Mouse (Mus musculus) activated CD4-positive, CD25-positive, alpha-beta regulatory T cell, adult 4 months (primary cell): ENCODE results near the gene Ckap4. TPM values are rescaled to one million over a fixed set of nuclear protein-coding genes. Genes with fewer than 3 reads are reported as not detected.
A peak's percentile ranks its signal among the peaks of the same experiment; 100 is the strongest.

Experiments used
- ATAC-seq: one replicate; pipeline ENCODE4 v1.8.0; 2017
- polyA plus RNA-seq, 2 experiments: library from polyadenylated mRNA; unstranded; fragments of 100-300 nt; shearing (Covaris generic); gene quantifications; one replicate each; pipeline ENCODE4 v1.2.1; 2017

Gene Ckap4
- polyA plus RNA-seq: under 1 TPM in 1 of 2 experiments, not detected in 1; 0.12 TPM

DNA sequence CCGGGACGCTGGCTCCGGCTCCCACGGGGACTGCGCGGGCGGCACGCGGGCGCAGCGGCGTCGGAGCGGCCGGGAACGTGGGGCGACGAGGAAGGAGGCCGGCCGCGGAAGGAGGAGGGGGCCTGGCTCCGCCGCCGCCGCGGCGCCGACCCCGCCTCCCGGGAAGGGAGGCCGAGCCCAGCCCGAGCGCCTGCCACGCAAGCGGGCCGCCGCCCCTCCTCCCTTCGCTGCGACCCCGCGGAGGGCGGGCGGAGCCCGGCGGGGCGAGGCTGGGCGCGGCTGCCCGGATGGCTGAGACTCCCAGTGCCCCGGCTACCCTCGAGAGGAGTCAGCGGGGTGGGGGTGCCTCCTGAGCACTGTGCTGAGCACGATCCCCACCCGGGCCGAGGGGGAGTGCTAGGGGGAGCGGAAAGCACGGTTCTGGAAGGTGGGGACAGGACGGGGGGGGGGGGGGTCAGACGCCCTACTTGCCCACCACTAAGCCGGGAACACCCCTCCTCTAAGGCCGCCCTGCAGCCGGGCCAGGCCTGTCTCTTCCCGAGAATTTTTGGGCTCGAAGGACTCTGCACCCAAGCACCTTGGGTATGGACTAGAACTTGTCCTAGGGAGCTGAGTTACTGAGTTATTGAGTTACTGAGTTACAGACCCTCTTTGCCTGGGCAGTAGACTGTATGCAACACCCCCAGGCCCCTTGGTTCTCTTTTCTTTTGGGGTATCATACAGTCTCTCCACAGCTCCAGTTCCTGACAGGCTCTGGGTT is at the start of gene Ckap4:
TSS of gene Ckap4 (minus strand) at position 151 of the 760 bp plus-strand sequence.
- peak; percentile 46 for ATAC-seq

DNA sequence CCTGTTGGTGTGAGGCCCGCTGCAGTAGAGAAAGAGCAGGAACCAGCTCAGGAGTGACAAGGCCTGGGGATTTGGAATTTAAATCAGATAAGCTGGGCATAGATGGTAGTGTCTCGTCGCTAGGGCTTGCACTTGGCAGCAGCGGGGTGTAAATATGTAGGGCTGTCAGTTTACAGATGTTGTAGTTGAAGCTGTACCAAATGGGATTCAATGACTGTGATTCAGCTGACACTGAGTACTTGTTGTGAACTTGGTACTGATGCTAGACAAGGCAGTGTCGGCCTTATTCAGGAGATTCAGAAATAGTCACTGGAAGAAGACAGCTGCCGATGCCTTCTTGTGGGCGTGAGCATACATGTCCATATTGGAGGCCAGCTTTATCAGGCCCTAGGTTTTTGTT is 48.4 kb upstream of the Ckap4 start:
- no peak for ATAC-seq

GRCm38 (mm10) chr10:84581191-84581590 is 47.3 kb upstream of the Ckap4 start:
- no peak for ATAC-seq

DNA sequence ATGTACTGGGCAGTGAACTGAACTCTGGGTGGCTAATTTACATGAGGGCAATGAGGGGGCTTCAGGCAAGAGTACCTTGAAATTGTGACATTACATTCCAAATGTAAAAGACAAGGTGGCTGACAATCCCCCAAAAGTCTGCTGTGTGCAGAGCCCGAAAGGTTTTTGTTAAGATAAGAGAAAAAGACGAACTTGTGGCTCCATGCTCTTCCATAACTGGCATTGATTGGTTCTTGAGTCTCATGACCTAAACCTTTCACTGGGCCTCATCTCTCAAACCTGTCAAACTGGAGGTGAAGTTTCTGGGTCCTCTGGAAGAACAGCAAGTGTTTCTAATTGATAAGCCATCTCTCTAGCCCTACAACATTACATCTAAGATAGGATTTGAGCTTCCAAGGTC is 45.7 kb upstream of the Ckap4 start:
- ATAC-seq: no peak

- no peak for ATAC-seq
Measured at GRCm38 (mm10) chr10:84578738-84579137, 44.9 kb upstream of the Ckap4 start.

GRCm38 (mm10) chr10:84577071-84577727 is 43.3 kb upstream of the Ckap4 start:
- peak; percentile 46 for ATAC-seq

DNA sequence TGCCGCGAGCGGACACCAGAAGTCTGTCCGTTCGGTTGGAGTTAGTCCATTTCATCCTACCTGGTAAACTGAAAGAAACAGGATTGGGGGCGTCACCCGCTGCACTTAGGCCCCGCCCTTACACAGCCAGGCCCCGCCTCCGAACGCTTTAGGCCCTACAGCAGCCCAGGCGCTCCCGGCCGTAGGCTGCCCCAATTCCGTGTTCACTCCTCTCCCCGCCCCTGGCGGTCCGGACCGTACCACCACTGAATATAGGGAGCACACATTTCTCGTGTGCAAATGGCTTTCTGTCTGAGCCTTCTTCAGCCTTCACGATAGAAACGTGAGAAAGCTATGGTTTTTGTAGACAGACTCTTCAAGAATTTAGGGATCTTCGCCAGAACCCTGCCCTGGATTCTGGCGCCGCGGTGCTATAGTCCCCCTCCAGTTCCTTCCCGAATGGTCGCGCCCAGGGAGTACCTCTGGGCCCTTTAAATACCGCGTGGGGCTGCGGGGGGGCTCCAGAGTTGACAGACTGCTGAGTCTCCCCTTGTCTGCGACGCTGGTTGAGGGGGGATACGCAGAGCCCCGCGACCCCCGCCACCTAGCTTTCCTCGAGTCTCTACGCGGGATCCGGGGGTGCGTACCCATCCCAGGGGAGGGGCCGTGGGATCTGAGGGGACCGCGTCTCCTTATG is 42.7 kb upstream of the Ckap4 start, which contains the start of gene Tcp11l2:
TSS of gene Tcp11l2 (plus strand) at position 232 of the 676 bp plus-strand sequence.
- peak; percentile 85 for ATAC-seq

- peak; percentile 68 for ATAC-seq
Measured at GRCm38 (mm10) chr10:84576029-84576394, 42.1 kb upstream of the Ckap4 start.

- no peak for ATAC-seq
Measured at GRCm38 (mm10) chr10:84573671-84574420, 40.0 kb upstream of the Ckap4 start.

GRCm38 (mm10) chr10:84571052-84571639 is 37.3 kb upstream of the Ckap4 start:
- ATAC-seq: no peak

- no peak for ATAC-seq
Measured at GRCm38 (mm10) chr10:84564427-84564826, 30.6 kb upstream of the Ckap4 start.

- ATAC-seq: peak; percentile 83
Measured at GRCm38 (mm10) chr10:84562567-84563554, 29.0 kb upstream of the Ckap4 start.

GRCm38 (mm10) chr10:84562121-84562520 is 28.3 kb upstream of the Ckap4 start:
- no peak for ATAC-seq

DNA sequence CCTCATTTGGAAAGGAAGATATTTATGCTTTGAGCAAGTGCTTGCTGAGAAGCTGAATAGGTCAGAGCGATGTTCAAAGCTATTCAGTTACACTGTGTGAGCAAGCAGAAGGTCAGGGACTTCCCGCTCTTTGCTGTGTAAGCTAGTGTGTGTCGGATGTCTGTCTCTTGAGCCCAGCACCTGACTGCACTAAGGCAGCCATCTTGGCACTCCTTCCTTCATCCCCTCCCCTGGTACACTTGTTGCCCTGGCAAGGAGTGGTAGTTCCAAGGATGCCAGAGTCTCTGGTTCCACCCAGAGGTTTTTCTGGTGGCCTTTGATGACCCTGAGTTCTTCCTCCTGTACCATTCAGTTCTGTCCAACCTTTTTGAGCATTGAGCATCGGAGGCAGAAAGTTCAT is 26.1 kb upstream of the Ckap4 start:
- ATAC-seq: no peak

DNA sequence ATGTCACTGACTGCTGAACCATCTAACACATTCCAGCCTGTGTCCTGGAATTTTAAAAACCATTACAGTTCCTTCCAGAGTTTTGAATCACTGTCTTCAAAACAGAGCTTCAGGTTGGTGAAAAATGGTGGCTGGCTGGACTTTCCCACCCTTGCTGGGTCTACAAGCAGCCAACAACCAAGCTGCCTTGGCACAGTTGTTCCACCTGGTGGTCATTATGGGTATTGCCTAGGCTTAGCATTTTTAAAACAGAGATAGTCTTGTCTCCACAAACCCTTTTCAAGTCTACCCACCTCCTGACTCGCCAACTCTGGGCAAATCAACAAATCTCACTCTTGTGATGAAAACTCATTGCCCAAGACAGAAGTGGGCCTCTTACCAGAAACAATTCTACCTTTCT is 24.6 kb upstream of the Ckap4 start:
- no peak for ATAC-seq

GRCm38 (mm10) chr10:84556120-84556519 is 22.3 kb upstream of the Ckap4 start:
- no peak for ATAC-seq

- no peak for ATAC-seq
Measured at GRCm38 (mm10) chr10:84554291-84555009, 20.6 kb upstream of the Ckap4 start.

- no peak for ATAC-seq
Measured at GRCm38 (mm10) chr10:84552477-84552876, 18.6 kb upstream of the Ckap4 start.

DNA sequence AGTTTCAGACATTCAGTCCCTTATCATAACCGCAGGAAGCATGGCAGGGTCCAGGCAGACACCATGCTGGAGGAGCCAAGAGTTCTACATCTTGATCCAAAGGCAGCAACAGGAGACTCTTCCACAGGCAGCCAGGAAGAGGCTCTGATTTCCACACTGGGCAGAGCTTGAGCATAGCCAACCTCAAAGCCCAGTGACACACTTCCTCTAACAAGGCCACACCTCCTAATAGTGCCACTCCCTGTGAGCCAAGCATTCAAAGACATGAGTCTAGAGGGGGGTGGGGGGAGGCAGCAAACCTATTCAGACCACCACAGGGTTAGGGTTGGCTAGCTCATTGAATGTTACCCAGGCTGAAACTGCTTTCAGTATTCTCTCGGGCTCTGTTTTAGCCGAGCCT is 18.0 kb upstream of the Ckap4 start:
- ATAC-seq: no peak

GRCm38 (mm10) chr10:84549920-84550293 is 16.0 kb upstream of the Ckap4 start:
- no peak for ATAC-seq
